Mouse (Mus musculus): ENCODE measurements at regions not wholly inside any gene's neighbourhood (a gene's known extent, or its start where the extent isn't known, plus 50 kb on each side); places are given as distances from the start of the nearest gene placed in this dataset.

DNA sequence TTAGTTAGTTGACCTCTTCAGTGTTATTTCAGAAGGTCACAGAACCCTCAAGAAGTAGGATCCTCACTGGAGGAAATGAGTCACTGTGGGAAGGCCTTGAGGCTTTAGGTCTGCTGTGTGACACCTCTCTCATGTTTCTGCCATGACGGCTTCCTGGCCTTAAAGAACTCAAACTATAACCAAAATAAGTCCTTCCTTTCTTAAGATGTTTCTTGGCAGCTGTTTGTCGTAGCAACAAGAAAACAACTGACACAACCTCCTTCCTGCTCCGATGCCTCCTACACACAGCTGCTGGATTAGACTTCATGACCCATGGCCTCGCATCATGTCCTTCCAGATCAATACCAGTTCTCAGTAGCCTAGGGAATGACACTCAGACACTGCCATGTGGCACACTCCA lies 58.1 kb upstream of the Gm21915 start:
- Histone ChIP-seq H3K4me1 (ENCODE audit: control insufficient read depth, insufficient read depth, insufficient read length, low read length) (no peaks in the 10 kb centered on the region), H3K4me3 (ENCODE audit: low read depth, low read length) (no peak overlapping the region), H3K36me3 (ENCODE audit: control insufficient read depth, insufficient read depth, low read length) (no peaks in the 10 kb centered on the region), H3K27me3 (ENCODE audit: control insufficient read depth, insufficient read depth, low read length) (peaks cover 4% of the 10 kb centered on the region), H3K27ac (ENCODE audit: insufficient read depth, low read depth, low read length) (no peak overlapping the region)
- WGBS = 75% methylated on average over 4 of the region's 4 CpGs
- TF ChIP-seq CTCF (IDR thresholded peaks at IDR 0.05; ENCODE audit: extremely low read depth, insufficient read length, insufficient replicate concordance, low read depth, low read length) (no peak), POLR2A (IDR thresholded peaks at IDR 0.05; ENCODE audit: low read depth, low read length) (no peak)

- no peaks in the 10 kb centered on the region for H3K36me3 ChIP-seq (ENCODE audit: control insufficient read depth, insufficient read depth, low read length)
- TF ChIP-seq POLR2A (IDR thresholded peaks at IDR 0.05; ENCODE audit: low read depth, low read length) = no peak
- no peak for TF ChIP-seq CTCF (IDR thresholded peaks at IDR 0.05; ENCODE audit: extremely low read depth, insufficient read length, insufficient replicate concordance, low read depth, low read length)
- 62% methylated on average over 3 of the region's 3 CpGs for WGBS
- H3K4me1 ChIP-seq (ENCODE audit: control insufficient read depth, insufficient read depth, insufficient read length, low read length) = no peaks in the 10 kb centered on the region
- no peak overlapping the region for H3K4me3 ChIP-seq (ENCODE audit: low read depth, low read length)
- no peaks in the 10 kb centered on the region for H3K27me3 ChIP-seq (ENCODE audit: control insufficient read depth, insufficient read depth, low read length)
- no peak overlapping the region for H3K27ac ChIP-seq (ENCODE audit: insufficient read depth, low read depth, low read length)
Observed at GRCm38 (mm10) chr9:40611626-40612025, 58.8 kb upstream of the Gm21915 start.

DNA sequence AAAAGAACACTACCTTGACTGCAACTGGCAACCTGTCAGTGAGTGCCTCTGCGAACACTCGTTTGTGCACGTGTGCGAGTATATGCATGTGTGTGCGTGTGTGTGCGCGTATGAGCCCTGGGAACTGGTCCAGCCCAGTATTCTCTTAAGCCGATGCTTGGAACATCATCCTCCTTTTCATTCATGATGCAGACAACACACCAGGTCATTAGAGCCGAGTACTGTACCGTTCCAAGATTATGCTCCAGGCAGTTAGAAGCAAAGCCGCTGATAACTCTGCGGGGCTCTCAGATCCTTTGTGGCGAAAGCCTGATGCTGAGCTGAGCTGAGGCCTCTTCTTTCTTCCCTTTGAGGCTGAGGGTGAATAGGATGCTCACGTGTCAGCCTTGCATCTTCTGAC lies 61.8 kb upstream of the Gm21915 start:
- no peaks in the 10 kb centered on the region for H3K4me1 ChIP-seq (ENCODE audit: control insufficient read depth, insufficient read depth, insufficient read length, low read length)
- H3K27ac ChIP-seq (ENCODE audit: insufficient read depth, low read depth, low read length) = no peak overlapping the region
- no peak overlapping the region for H3K4me3 ChIP-seq (ENCODE audit: low read depth, low read length)
- WGBS = 88% methylated on average over 14 of the region's 14 CpGs
- no peak for TF ChIP-seq POLR2A (IDR thresholded peaks at IDR 0.05; ENCODE audit: low read depth, low read length)
- TF ChIP-seq CTCF (IDR thresholded peaks at IDR 0.05; ENCODE audit: extremely low read depth, insufficient read length, insufficient replicate concordance, low read depth, low read length) = no peak
- no peaks in the 10 kb centered on the region for H3K36me3 ChIP-seq (ENCODE audit: control insufficient read depth, insufficient read depth, low read length)
- H3K27me3 ChIP-seq (ENCODE audit: control insufficient read depth, insufficient read depth, low read length) = no peaks in the 10 kb centered on the region

DNA sequence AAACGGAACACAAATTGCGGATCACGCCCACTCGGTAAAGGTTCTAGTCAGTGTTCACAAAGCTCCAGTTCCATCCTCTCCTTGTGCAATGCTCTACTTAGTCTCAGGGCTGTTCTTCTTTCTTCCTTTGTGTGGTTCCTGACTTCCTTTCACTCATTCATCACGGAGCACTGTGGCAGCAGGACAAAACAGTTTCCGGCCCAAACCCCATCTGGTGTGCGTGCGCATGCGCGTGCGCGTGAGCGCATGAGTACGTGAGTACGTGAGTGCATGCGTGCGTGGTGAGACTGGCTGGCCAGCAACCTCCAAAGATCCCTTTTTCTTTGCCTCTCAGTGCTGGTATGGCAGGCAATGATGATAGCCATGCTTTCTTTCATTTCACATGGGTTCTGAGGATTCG lies 62.5 kb upstream of the Gm21915 start:
- 89% methylated on average over 18 of the region's 18 CpGs for WGBS
- Histone ChIP-seq H3K36me3 (ENCODE audit: control insufficient read depth, insufficient read depth, low read length) (no peaks in the 10 kb centered on the region), H3K4me3 (ENCODE audit: low read depth, low read length) (no peak overlapping the region), H3K27ac (ENCODE audit: insufficient read depth, low read depth, low read length) (no peak overlapping the region), H3K27me3 (ENCODE audit: control insufficient read depth, insufficient read depth, low read length) (no peaks in the 10 kb centered on the region), H3K4me1 (ENCODE audit: control insufficient read depth, insufficient read depth, insufficient read length, low read length) (no peaks in the 10 kb centered on the region)
- TF ChIP-seq CTCF (IDR thresholded peaks at IDR 0.05; ENCODE audit: extremely low read depth, insufficient read length, insufficient replicate concordance, low read depth, low read length) (no peak), POLR2A (IDR thresholded peaks at IDR 0.05; ENCODE audit: low read depth, low read length) (no peak)

- TF ChIP-seq CTCF (IDR thresholded peaks at IDR 0.05; ENCODE audit: extremely low read depth, insufficient read length, insufficient replicate concordance, low read depth, low read length) = no peak
- TF ChIP-seq POLR2A (IDR thresholded peaks at IDR 0.05; ENCODE audit: low read depth, low read length) = no peak
- WGBS = 38% methylated on average over 1 of the region's 1 CpGs
- no peaks in the 10 kb centered on the region for H3K27me3 ChIP-seq (ENCODE audit: control insufficient read depth, insufficient read depth, low read length)
- no peaks in the 10 kb centered on the region for H3K4me1 ChIP-seq (ENCODE audit: control insufficient read depth, insufficient read depth, insufficient read length, low read length)
- no peak overlapping the region for H3K4me3 ChIP-seq (ENCODE audit: low read depth, low read length)
- H3K27ac ChIP-seq (ENCODE audit: insufficient read depth, low read depth, low read length) = no peak overlapping the region
- no peaks in the 10 kb centered on the region for H3K36me3 ChIP-seq (ENCODE audit: control insufficient read depth, insufficient read depth, low read length)
Observed at GRCm38 (mm10) chr9:40603521-40603920, 66.9 kb upstream of the Gm21915 start.

GRCm38 (mm10) chr9:40598431-40598831 lies 67.2 kb upstream of the Gramd1b start:
- 76% methylated on average over 7 of the region's 7 CpGs for WGBS
- H3K27ac ChIP-seq (ENCODE audit: insufficient read depth, low read depth, low read length) = no peak overlapping the region
- H3K4me3 ChIP-seq (ENCODE audit: low read depth, low read length) = no peak overlapping the region
- no peaks in the 10 kb centered on the region for H3K36me3 ChIP-seq (ENCODE audit: control insufficient read depth, insufficient read depth, low read length)
- H3K27me3 ChIP-seq (ENCODE audit: control insufficient read depth, insufficient read depth, low read length) = no peaks in the 10 kb centered on the region
- no peaks in the 10 kb centered on the region for H3K4me1 ChIP-seq (ENCODE audit: control insufficient read depth, insufficient read depth, insufficient read length, low read length)
- TF ChIP-seq CTCF (IDR thresholded peaks at IDR 0.05; ENCODE audit: extremely low read depth, insufficient read length, insufficient replicate concordance, low read depth, low read length) (no peak), POLR2A (IDR thresholded peaks at IDR 0.05; ENCODE audit: low read depth, low read length) (no peak)

DNA sequence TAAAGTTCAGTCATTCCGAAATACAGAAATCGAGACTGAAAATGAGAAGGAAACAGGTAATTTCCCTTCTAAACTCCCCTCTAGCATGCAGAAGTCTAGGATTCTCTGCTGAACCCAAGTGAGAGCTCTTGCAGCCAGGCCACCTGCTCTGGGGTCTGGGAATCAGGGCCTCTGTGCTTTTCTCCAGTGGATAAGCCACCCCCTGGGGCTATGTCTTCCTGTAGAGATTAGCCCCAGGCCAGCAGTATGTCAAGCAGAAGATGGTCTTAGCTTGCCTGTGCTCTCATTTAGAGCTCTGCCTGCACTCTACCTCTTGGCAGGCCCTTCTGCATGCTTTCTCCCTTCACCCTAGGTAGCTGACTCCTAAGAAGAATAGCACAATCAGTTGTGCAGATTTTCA lies 56.2 kb upstream of the Gramd1b start:
- 81% methylated on average over 2 of the region's 2 CpGs for WGBS
- no peak overlapping the region for H3K27ac ChIP-seq (ENCODE audit: insufficient read depth, low read depth, low read length)
- H3K4me3 ChIP-seq (ENCODE audit: low read depth, low read length) = no peak overlapping the region
- TF ChIP-seq POLR2A (IDR thresholded peaks at IDR 0.05; ENCODE audit: low read depth, low read length) (no peak), CTCF (IDR thresholded peaks at IDR 0.05; ENCODE audit: extremely low read depth, insufficient read length, insufficient replicate concordance, low read depth, low read length) (no peak)
- no peaks in the 10 kb centered on the region for H3K4me1 ChIP-seq (ENCODE audit: control insufficient read depth, insufficient read depth, insufficient read length, low read length)
- H3K36me3 ChIP-seq (ENCODE audit: control insufficient read depth, insufficient read depth, low read length) = no peaks in the 10 kb centered on the region
- H3K27me3 ChIP-seq (ENCODE audit: control insufficient read depth, insufficient read depth, low read length) = no peaks in the 10 kb centered on the region

- no peak overlapping the region for H3K27ac ChIP-seq (ENCODE audit: insufficient read depth, low read depth, low read length)
- no peaks in the 10 kb centered on the region for H3K27me3 ChIP-seq (ENCODE audit: control insufficient read depth, insufficient read depth, low read length)
- WGBS = 84% methylated on average over 7 of the region's 7 CpGs
- TF ChIP-seq CTCF (IDR thresholded peaks at IDR 0.05; ENCODE audit: extremely low read depth, insufficient read length, insufficient replicate concordance, low read depth, low read length) (no peak), POLR2A (IDR thresholded peaks at IDR 0.05; ENCODE audit: low read depth, low read length) (no peak)
- H3K36me3 ChIP-seq (ENCODE audit: control insufficient read depth, insufficient read depth, low read length) = no peaks in the 10 kb centered on the region
- no peaks in the 10 kb centered on the region for H3K4me1 ChIP-seq (ENCODE audit: control insufficient read depth, insufficient read depth, insufficient read length, low read length)
- no peak overlapping the region for H3K4me3 ChIP-seq (ENCODE audit: low read depth, low read length)
Observed at GRCm38 (mm10) chr9:40586581-40586980, 55.4 kb upstream of the Gramd1b start.
